Mouse (Mus musculus) forebrain, embryonic 12.5 days (tissue): ENCODE measurements around the gene Micall2. TPM values are rescaled to one million over a fixed set of nuclear protein-coding genes. Genes with fewer than 3 reads are reported as not detected.
"Not testable (repeated sequence)": the region's sequence is repeated elsewhere in the genome, so short reads cannot be mapped to it uniquely, and the experiment has no call there.

Source experiments
- ATAC-seq: fragments of 200-750 bp; cut with Nextera tagmentation; 2 replicates; pipeline ENCODE4 v1.8.0; 2017; ENCODE audit warnings: moderate TSS enrichment; ENCODE audit not compliant: low FRiP score
- H3K27ac ChIP-seq: fragments of 300-500 bp; sonication (generic); 2 replicates; pipeline ENCODE4 v1.5.1; 2016; ENCODE audit warnings: mild to moderate bottlenecking
- H3K27me3 ChIP-seq: fragments of 300-500 bp; sonication (generic); 2 replicates; pipeline ENCODE4 v1.6.1; 2016; ENCODE audit warnings: mild to moderate bottlenecking
- H3K36me3 ChIP-seq: fragments of 300-500 bp; sonication (generic); replicated peaks from 2 replicates; pipeline ENCODE4 v1.6.1; 2016; ENCODE audit warnings: mild to moderate bottlenecking
- H3K4me1 ChIP-seq: fragments of 300-500 bp; sonication (generic); 2 replicates; pipeline ENCODE4 v1.6.1; 2016
- H3K4me2 ChIP-seq: fragments of 300-500 bp; sonication (generic); 2 replicates; pipeline ENCODE4 v1.6.1; 2016; ENCODE audit warnings: mild to moderate bottlenecking, moderate library complexity
- H3K4me3 ChIP-seq: fragments of 300-500 bp; sonication (generic); replicated peaks from 2 replicates; pipeline ENCODE4 v1.5.1; 2016; ENCODE audit warnings: mild to moderate bottlenecking
- H3K9ac ChIP-seq: fragments of 300-500 bp; sonication (generic); 2 replicates; pipeline ENCODE4 v1.6.1; 2016; ENCODE audit warnings: mild to moderate bottlenecking
- H3K9me3 ChIP-seq: fragments of 300-500 bp; sonication (generic); 2 replicates; pipeline ENCODE4 v1.6.1; 2016
- WGBS: fragments of 180-500 bp; shearing (Covaris S2); methylation state at CpG from one replicate; pipeline ENCODE4 v1.1.7; 2016; 5-methylcytosine and 5-hydroxymethylcytosine counted together
- polyA plus RNA-seq: library from polyadenylated mRNA; unstranded; fragments of >200 nt; fragmentation: Nextera tagmentation; extraction: Ambion mirVana; gene quantifications from 2 replicates; pipeline ENCODE4 v1.2.1, GENCODE M21; 2016

Gene Micall2
- polyA plus RNA-seq, 1 experiment from 2014 or later = 6.5 TPM

- Histone ChIP-seq H3K27ac (no peak overlapping the region), H3K36me3 (peaks cover 10% of the 10 kb centered on the region; the same call in 1 of the 2 replicates), H3K9ac (no peak overlapping the region), H3K9me3 (no peaks in the 10 kb centered on the region), H3K4me2 (no peak overlapping the region), H3K27me3 (peaks cover 17% of the 10 kb centered on the region; the same call in 1 of the 2 replicates), H3K4me1 (no peaks in the 10 kb centered on the region), H3K4me3 (no peak overlapping the region)
- ATAC-seq = 0 out of 2 replicates have a peak, but pooled peaks have one; percentile 25
- 16% methylated on average over 3 of the region's 3 CpGs for WGBS
These were observed 9.6 kb upstream of the Micall2 start for GRCm38 (mm10) chr5:139745771-139746170.

- not testable (repeated sequence) for H3K4me1 ChIP-seq, ATAC-seq, H3K27ac ChIP-seq, H3K9me3 ChIP-seq, H3K36me3 ChIP-seq, H3K9ac ChIP-seq, H3K4me3 ChIP-seq, H3K4me2 ChIP-seq
- 66% methylated on average over 3 of the region's 3 CpGs for WGBS
- H3K27me3 ChIP-seq = peaks cover 25% of the 10 kb centered on the region; the same call in 1 of the 2 replicates
These were observed 6.5 kb upstream of the Micall2 start for GRCm38 (mm10) chr5:139742640-139743039.

- Histone ChIP-seq H3K4me2 (no peak overlapping the region), H3K9me3 (no peaks in the 10 kb centered on the region), H3K4me3 (no peak overlapping the region), H3K27me3 (peaks cover 29% of the 10 kb centered on the region), H3K27ac (no peak overlapping the region), H3K36me3 (no peaks in the 10 kb centered on the region), H3K4me1 (peaks cover 25% of the 10 kb centered on the region), H3K9ac (no peak overlapping the region)
- ATAC-seq = no peak
- WGBS = 73% methylated on average over 7 of the region's 7 CpGs
These were observed 2.6 kb upstream of the Micall2 start for GRCm38 (mm10) chr5:139738592-139739315.

GRCm38 (mm10) chr5:139737841-139738591 is 1.9 kb upstream of the Micall2 start:
- H3K27me3 ChIP-seq = peaks cover 29% of the 10 kb centered on the region
- no peaks in the 10 kb centered on the region for H3K36me3 ChIP-seq
- H3K9me3 ChIP-seq = no peaks in the 10 kb centered on the region
- H3K4me1 ChIP-seq = peaks cover 25% of the 10 kb centered on the region
- no peak overlapping the region for H3K27ac ChIP-seq
- no peak overlapping the region for H3K4me2 ChIP-seq
- WGBS = 86% methylated on average over 14 of the region's 14 CpGs
- no peak overlapping the region for H3K9ac ChIP-seq
- ATAC-seq = no peak
- no peak overlapping the region for H3K4me3 ChIP-seq

GRCm38 (mm10) chr5:139736504-139736940 is 386 bp upstream of the Micall2 start:
- peak overlapping the region; percentile 89 for H3K4me2 ChIP-seq
- WGBS = 15% methylated on average over 10 of the region's 10 CpGs
- H3K9me3 ChIP-seq = no peaks in the 10 kb centered on the region
- ATAC-seq = peak; percentile 49
- no peaks in the 10 kb centered on the region for H3K36me3 ChIP-seq
- peak overlapping the region; percentile 49; the same call in 1 of the 2 replicates for H3K4me3 ChIP-seq
- no peak overlapping the region for H3K9ac ChIP-seq
- H3K27ac ChIP-seq = peak overlapping the region; percentile 33; the same call in 1 of the 2 replicates
- peaks cover 29% of the 10 kb centered on the region for H3K27me3 ChIP-seq
- peaks cover 25% of the 10 kb centered on the region for H3K4me1 ChIP-seq

- Histone ChIP-seq H3K4me1 (peaks cover 38% of the 10 kb centered on the region), H3K27ac (no peak overlapping the region), H3K9me3 (no peaks in the 10 kb centered on the region), H3K4me2 (peak overlapping the region; percentile 89; the same call in 1 of the 2 replicates), H3K4me3 (no peak overlapping the region), H3K9ac (no peak overlapping the region), H3K27me3 (peaks cover 29% of the 10 kb centered on the region), H3K36me3 (no peaks in the 10 kb centered on the region)
- WGBS = 86% methylated on average over 7 of the region's 7 CpGs
- ATAC-seq = no peak
These were observed 1.4 kb downstream of the Micall2 start for GRCm38 (mm10) chr5:139734746-139735145.

- Histone ChIP-seq H3K36me3 (no peaks in the 10 kb centered on the region), H3K27me3 (peaks cover 29% of the 10 kb centered on the region), H3K9ac (no peak overlapping the region), H3K4me3 (no peak overlapping the region), H3K27ac (no peak overlapping the region), H3K4me1 (peaks cover 38% of the 10 kb centered on the region), H3K9me3 (no peaks in the 10 kb centered on the region), H3K4me2 (peak overlapping the region; percentile 1; the same call in 1 of the 2 replicates)
- WGBS = 87% methylated on average over 3 of the region's 3 CpGs
- no peak for ATAC-seq
These were observed 2.1 kb downstream of the Micall2 start for GRCm38 (mm10) chr5:139734016-139734415.

- no peak for ATAC-seq
- no peaks in the 10 kb centered on the region for H3K36me3 ChIP-seq
- WGBS = 81% methylated on average over 11 of the region's 11 CpGs
- H3K4me1 ChIP-seq = peaks cover 38% of the 10 kb centered on the region
- no peak overlapping the region for H3K4me3 ChIP-seq
- no peak overlapping the region for H3K27ac ChIP-seq
- H3K4me2 ChIP-seq = no peak overlapping the region
- H3K27me3 ChIP-seq = peaks cover 20% of the 10 kb centered on the region
- H3K9me3 ChIP-seq = no peaks in the 10 kb centered on the region
- H3K9ac ChIP-seq = peak overlapping the region; percentile 7; the same call in 1 of the 2 replicates
These were observed 3.5 kb downstream of the Micall2 start for GRCm38 (mm10) chr5:139732634-139733107.

GRCm38 (mm10) chr5:139730712-139731486 is 5.2 kb downstream of the Micall2 start:
- Histone ChIP-seq H3K36me3 (no peaks in the 10 kb centered on the region), H3K4me3 (no peak overlapping the region), H3K27ac (peak overlapping the region; percentile 31; the same call in 1 of the 2 replicates), H3K27me3 (peaks cover 16% of the 10 kb centered on the region), H3K4me2 (no peak overlapping the region), H3K9me3 (no peaks in the 10 kb centered on the region), H3K4me1 (peaks cover 29% of the 10 kb centered on the region), H3K9ac (no peak overlapping the region)
- WGBS = 60% methylated on average over 8 of the region's 8 CpGs
- ATAC-seq = no peak

GRCm38 (mm10) chr5:139727261-139727660 is 8.9 kb downstream of the Micall2 start:
- H3K4me2 ChIP-seq = no peak overlapping the region
- no peaks in the 10 kb centered on the region for H3K36me3 ChIP-seq
- no peak overlapping the region for H3K27ac ChIP-seq
- ATAC-seq = no peak
- H3K4me3 ChIP-seq = no peak overlapping the region
- 90% methylated on average over 11 of the region's 11 CpGs for WGBS
- no peaks in the 10 kb centered on the region for H3K27me3 ChIP-seq
- no peaks in the 10 kb centered on the region for H3K9me3 ChIP-seq
- H3K9ac ChIP-seq = no peak overlapping the region
- H3K4me1 ChIP-seq = peaks cover 20% of the 10 kb centered on the region

- no peak for ATAC-seq
- no peaks in the 10 kb centered on the region for H3K27me3 ChIP-seq
- H3K9ac ChIP-seq = no peak overlapping the region
These were observed 9.9 kb downstream of the Micall2 start for GRCm38 (mm10) chr5:139726186-139726585.

More at GRCm38 (mm10) chr5:139726186-139726585, 9.9 kb downstream of the Micall2 start:
- Histone ChIP-seq H3K9me3 (no peaks in the 10 kb centered on the region), H3K27ac (no peak overlapping the region), H3K4me1 (peaks cover 17% of the 10 kb centered on the region), H3K36me3 (no peaks in the 10 kb centered on the region; the same call in 1 of the 2 replicates), H3K4me3 (no peak overlapping the region), H3K4me2 (no peak overlapping the region)
- 95% methylated on average over 3 of the region's 3 CpGs for WGBS
